Mouse (Mus musculus) layer of hippocampus, adult 18-20 months (tissue): ENCODE results near the gene Slc30a7. TPM values are rescaled to one million over a fixed set of nuclear protein-coding genes. Genes with fewer than 3 reads are reported as not detected.
A peak's percentile ranks its signal among the peaks of the same experiment; 100 is the strongest.
"Not testable (repeated sequence)": the region's sequence is repeated elsewhere in the genome, so short reads cannot be mapped to it uniquely, and the experiment has no call there.

ENCODE experiments used
- DNase-seq, 2 experiments: peaks; one replicate each; pipeline ENCODE4 v3.0.0; 2022; ENCODE audit warnings: low spot score in 2 of 2
- total RNA-seq, 2 experiments: library from RNA; stranded (reverse); gene quantifications; 2 replicates each; pipeline ENCODE4 v1.2.3; 2021

Gene Slc30a7
- total RNA-seq, 2 experiments from 2014 or later = 23.1 to 26.8 TPM

GRCm38 (mm10) chr3:115949921-115950877 lies 57.0 kb downstream of the Slc30a7 start:
- DNase-seq = peak in 1 of 2 experiments; percentile 11

GRCm38 (mm10) chr3:115949220-115949920 lies 57.8 kb downstream of the Slc30a7 start:
- DNase-seq = no peak

- DNase-seq = no peak
These were observed 60.9 kb downstream of the Slc30a7 start for GRCm38 (mm10) chr3:115946272-115946671.

GRCm38 (mm10) chr3:115944376-115944775 lies 62.8 kb downstream of the Slc30a7 start:
- DNase-seq = no peak

- no peak for DNase-seq
These were observed 65.7 kb downstream of the Slc30a7 start for GRCm38 (mm10) chr3:115941464-115941863.

- no peak for DNase-seq
These were observed 66.7 kb downstream of the Slc30a7 start for GRCm38 (mm10) chr3:115940510-115940909.

- DNase-seq = no peak
These were observed 69.4 kb downstream of the Slc30a7 start for GRCm38 (mm10) chr3:115937807-115938206.

- DNase-seq = peak in 1 of 2 experiments; percentile 41
These were observed 70.2 kb downstream of the Slc30a7 start for GRCm38 (mm10) chr3:115936734-115937599.

GRCm38 (mm10) chr3:115933293-115934186 lies 73.7 kb downstream of the Slc30a7 start:
- DNase-seq = peak; percentile 51 to 68

- no peak for DNase-seq
These were observed 75.5 kb downstream of the Slc30a7 start for GRCm38 (mm10) chr3:115931701-115932100.

- DNase-seq = no peak
These were observed 80.7 kb downstream of the Slc30a7 start for GRCm38 (mm10) chr3:115926531-115926930.

GRCm38 (mm10) chr3:115924401-115925190 lies 82.6 kb downstream of the Slc30a7 start:
- DNase-seq = no peak

GRCm38 (mm10) chr3:115907406-115907805 lies 99.8 kb downstream of the Slc30a7 start:
- not testable (repeated sequence) for DNase-seq

GRCm38 (mm10) chr3:115905567-115905966 lies 101.6 kb downstream of the Slc30a7 start:
- no peak for DNase-seq

- no peak for DNase-seq
These were observed 102.1 kb downstream of the Slc30a7 start for GRCm38 (mm10) chr3:115905067-115905466.

GRCm38 (mm10) chr3:115902301-115902956 lies 104.8 kb downstream of the Slc30a7 start:
- no peak for DNase-seq

- DNase-seq = no peak
These were observed 108.8 kb downstream of the Slc30a7 start for GRCm38 (mm10) chr3:115898354-115898948.

GRCm38 (mm10) chr3:115893166-115893565 lies 114.0 kb downstream of the Slc30a7 start:
- DNase-seq = no peak
